Mouse (Mus musculus) liver, embryonic 16.5 days (tissue): ENCODE data around the gene Cox6a1. TPM values are rescaled to one million over a fixed set of nuclear protein-coding genes. Genes with fewer than 3 reads are reported as not detected.
"Not testable (repeated sequence)": the region's sequence is repeated elsewhere in the genome, so short reads cannot be mapped to it uniquely, and the experiment has no call there.

ENCODE experiments used
- ATAC-seq: fragments of 200-750 bp; cut with Nextera tagmentation; 2 replicates; pipeline ENCODE4 v1.8.0; 2017; ENCODE audit warnings: low read depth, mild to moderate bottlenecking, moderate number of reproducible peaks, moderate library complexity
- H3K27ac ChIP-seq: fragments of 300-500 bp; sonication (generic); 2 replicates; pipeline ENCODE4 v1.5.1; 2014; ENCODE audit warnings: mild to moderate bottlenecking, low read length
- H3K27me3 ChIP-seq: fragments of 300-500 bp; sonication (generic); 2 replicates; pipeline ENCODE4 v1.6.1; 2014; ENCODE audit warnings: low read depth, low read length, mixed read lengths; ENCODE audit not compliant: control insufficient read depth, insufficient read depth
- H3K36me3 ChIP-seq: fragments of 300-500 bp; sonication (generic); 2 replicates; pipeline ENCODE4 v1.6.1; 2014; ENCODE audit warnings: mild to moderate bottlenecking; ENCODE audit not compliant: control insufficient read depth, insufficient read depth
- H3K4me1 ChIP-seq: fragments of 300-500 bp; sonication (generic); 2 replicates; pipeline ENCODE4 v1.6.1; 2014; ENCODE audit warnings: low read depth, low read length, mixed read lengths; ENCODE audit not compliant: control insufficient read depth
- H3K4me2 ChIP-seq: fragments of 300-500 bp; sonication (generic); 2 replicates; pipeline ENCODE4 v1.6.1; 2014; ENCODE audit warnings: low read depth, low read length, mixed read lengths
- H3K4me3 ChIP-seq: fragments of 300-500 bp; sonication (generic); 2 replicates; pipeline ENCODE4 v1.5.1; 2014; ENCODE audit warnings: low read depth, mild to moderate bottlenecking, low read length
- H3K9ac ChIP-seq: fragments of 300-500 bp; sonication (generic); 2 replicates; pipeline ENCODE4 v1.6.1; 2014; ENCODE audit warnings: low read depth, low read length
- H3K9me3 ChIP-seq: fragments of 300-500 bp; sonication (generic); replicated peaks from 2 replicates; pipeline ENCODE4 v1.6.1; 2016; ENCODE audit warnings: low read length; ENCODE audit not compliant: control insufficient read depth
- WGBS: fragments of 180-500 bp; shearing (Covaris S2); extraction: QIAGEN DNeasy Blood & Tissue Kit; methylation state at CpG from one replicate; pipeline ENCODE4 v1.1.7; 2014; ENCODE audit not compliant: insufficient replicate concordance; 5-methylcytosine and 5-hydroxymethylcytosine counted together
- polyA plus RNA-seq: library from polyadenylated mRNA; unstranded; fragments of >200 nt; fragmentation: Nextera tagmentation; extraction: Ambion mirVana; gene quantifications from 2 replicates; pipeline ENCODE4 v1.2.1, GENCODE M21; 2015

Gene Cox6a1
- polyA plus RNA-seq, 1 experiment from 2014 or later: 674 TPM

GRCm38 (mm10) chr5:115316968-115317644 lies 31.7 kb downstream of the Cox6a1 start:
- no peak for ATAC-seq
- Histone ChIP-seq H3K27me3 (no peaks in the 10 kb centered on the region), H3K4me1 (peaks cover 39% of the 10 kb centered on the region), H3K4me3 (no peak overlapping the region), H3K4me2 (no peak overlapping the region), H3K9ac (no peak overlapping the region), H3K27ac (no peak overlapping the region), H3K9me3 (no peaks in the 10 kb centered on the region), H3K36me3 (no peaks in the 10 kb centered on the region)
- 35% methylated on average over 14 of the region's 14 CpGs for WGBS

GRCm38 (mm10) chr5:115313668-115313943 lies 35.2 kb downstream of the Cox6a1 start:
- Histone ChIP-seq H3K27me3 (no peaks in the 10 kb centered on the region), H3K9me3 (no peaks in the 10 kb centered on the region), H3K4me1 (peaks cover 32% of the 10 kb centered on the region), H3K36me3 (no peaks in the 10 kb centered on the region), H3K4me2 (peak overlapping the region; percentile 49; the same call in 1 of the 2 replicates), H3K4me3 (no peak overlapping the region), H3K27ac (peak overlapping the region; percentile 2; the same call in 1 of the 2 replicates), H3K9ac (no peak overlapping the region)
- ATAC-seq: no peak
- 13% methylated on average over 5 of the region's 5 CpGs for WGBS

DNA sequence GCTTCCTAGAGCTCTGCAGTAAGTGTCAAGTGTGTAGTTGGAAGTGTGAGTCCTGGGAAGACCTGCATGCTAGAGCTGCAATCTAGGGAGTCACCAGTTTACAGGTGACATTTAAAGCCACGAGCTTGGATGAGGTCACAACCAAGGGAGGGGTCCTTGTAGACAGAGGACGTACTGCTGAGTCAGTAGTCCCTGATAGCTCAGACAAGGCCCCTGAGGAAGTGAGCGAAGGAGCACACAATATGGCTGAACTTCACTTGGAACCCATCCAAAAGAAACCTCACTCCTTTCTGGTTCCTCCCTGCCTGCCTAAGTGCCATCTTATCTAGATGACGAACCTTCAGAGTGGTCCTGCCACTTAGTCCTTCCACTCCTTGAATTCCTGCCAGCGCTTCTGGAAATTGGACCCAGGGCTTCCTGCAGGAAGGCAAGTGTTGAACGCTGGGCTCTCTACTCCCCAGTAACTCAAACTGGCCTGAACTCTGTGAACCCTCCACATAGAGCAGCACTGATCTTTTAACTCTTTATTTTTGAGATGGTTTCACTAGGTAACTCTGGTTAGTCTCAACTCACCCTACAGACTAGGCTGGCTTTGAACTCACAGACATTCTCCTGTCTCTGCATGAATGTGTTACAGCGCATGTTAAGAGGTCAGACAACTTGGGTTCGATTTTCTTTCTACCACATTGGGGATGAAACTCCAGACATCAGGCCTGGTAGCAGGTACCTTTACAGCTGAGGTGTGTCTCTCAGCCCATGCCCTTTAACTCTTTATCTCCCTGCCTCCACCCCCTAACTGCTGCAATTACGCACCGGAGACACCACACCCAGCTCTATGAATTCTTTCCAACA lies 35.7 kb downstream of the Cox6a1 start:
- H3K27me3 ChIP-seq: no peaks in the 10 kb centered on the region
- 41% methylated on average over 10 of the region's 10 CpGs for WGBS
- peaks cover 31% of the 10 kb centered on the region for H3K4me1 ChIP-seq
- H3K27ac ChIP-seq: peak overlapping the region; percentile 81
- no peaks in the 10 kb centered on the region for H3K9me3 ChIP-seq
- ATAC-seq: peak; percentile 83
- peak overlapping the region; percentile 25; the same call in 1 of the 2 replicates for H3K9ac ChIP-seq
- peak overlapping the region; percentile 14 for H3K4me3 ChIP-seq
- H3K4me2 ChIP-seq: peak overlapping the region; percentile 49
- H3K36me3 ChIP-seq: no peaks in the 10 kb centered on the region

DNA sequence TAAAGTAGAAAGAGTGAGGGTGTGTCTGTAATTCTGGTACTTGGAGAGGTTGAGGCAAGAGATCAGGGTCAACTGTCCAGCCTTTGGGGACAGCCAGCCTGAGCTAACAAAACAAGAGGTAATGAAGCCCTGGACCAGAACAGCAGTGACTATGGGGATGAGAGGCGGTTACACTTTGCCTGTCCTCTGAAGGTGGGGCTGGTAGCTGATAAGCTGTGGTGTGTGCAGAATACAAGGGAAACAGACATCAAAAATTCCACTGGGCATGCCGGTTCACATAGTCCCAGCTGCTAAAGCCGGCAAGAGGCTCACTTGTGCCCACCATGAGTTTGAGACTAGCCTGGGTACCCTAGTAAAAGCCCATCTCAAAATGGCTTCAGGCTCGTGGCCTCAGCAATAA lies 36.4 kb downstream of the Cox6a1 start:
- Histone ChIP-seq H3K4me3 (peak overlapping the region; percentile 14), H3K27ac (peak overlapping the region; percentile 81), H3K9me3 (no peaks in the 10 kb centered on the region), H3K27me3 (no peaks in the 10 kb centered on the region), H3K4me1 (peaks cover 24% of the 10 kb centered on the region), H3K36me3 (no peaks in the 10 kb centered on the region), H3K9ac (peak overlapping the region; percentile 25; the same call in 1 of the 2 replicates), H3K4me2 (peak overlapping the region; percentile 49)
- WGBS: 23% methylated on average over 4 of the region's 4 CpGs
- ATAC-seq: peak; percentile 81

DNA sequence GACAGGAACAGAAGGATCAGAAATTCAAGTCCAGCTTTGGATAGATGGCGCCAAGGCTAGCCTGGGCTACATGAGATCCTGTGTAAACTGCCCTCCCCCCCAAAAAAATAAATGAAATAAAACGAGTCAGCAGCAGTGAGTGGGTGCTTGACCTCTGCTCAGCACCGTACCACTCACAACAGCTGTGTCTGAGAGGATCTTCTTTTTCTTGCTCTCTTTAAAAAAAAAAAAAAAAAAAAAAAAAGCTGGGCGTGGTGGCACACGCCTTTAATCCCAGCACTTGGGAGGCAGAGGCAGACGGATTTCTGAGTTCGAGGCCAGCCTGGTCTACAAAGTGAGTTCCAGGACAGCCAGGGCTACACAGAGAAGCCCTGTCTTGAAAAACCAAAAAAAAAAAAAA lies 46.6 kb downstream of the Cox6a1 start:
- H3K27me3 ChIP-seq, ATAC-seq, H3K9me3 ChIP-seq: not testable (repeated sequence)
- H3K4me1 ChIP-seq: peaks cover 28% of the 10 kb centered on the region
- WGBS: 60% methylated on average over 7 of the region's 7 CpGs
- peak overlapping the region; percentile 89; the same call in 1 of the 2 replicates for H3K4me3 ChIP-seq
- peak overlapping the region; percentile 64 for H3K9ac ChIP-seq
- peak overlapping the region; percentile 83 for H3K4me2 ChIP-seq
- peak overlapping the region; percentile 71; the same call in 1 of the 2 replicates for H3K27ac ChIP-seq
- peaks cover 17% of the 10 kb centered on the region for H3K36me3 ChIP-seq

DNA sequence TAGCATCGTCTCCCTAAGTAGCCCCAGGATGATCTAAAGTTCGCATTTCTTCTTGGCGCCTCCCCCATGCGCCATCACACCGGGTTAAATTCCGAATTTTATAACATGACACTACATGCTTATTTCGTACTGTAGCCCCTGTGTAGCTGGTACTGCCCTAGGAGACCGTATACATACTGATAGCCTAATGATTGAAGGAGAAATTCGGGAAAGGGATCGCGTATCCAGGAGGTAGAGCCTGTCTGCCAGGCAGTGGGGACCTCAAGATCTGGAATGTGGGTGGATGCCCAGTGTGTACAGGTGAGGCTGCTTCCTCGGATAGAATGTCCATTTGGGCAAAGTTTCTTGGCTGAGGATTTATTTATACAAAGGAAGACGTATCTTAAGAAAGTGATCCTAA lies 47.2 kb downstream of the Cox6a1 start:
- H3K9ac ChIP-seq: peak overlapping the region; percentile 64
- 24% methylated on average over 13 of the region's 13 CpGs for WGBS
- H3K36me3 ChIP-seq: peaks cover 21% of the 10 kb centered on the region
- H3K4me1 ChIP-seq: peaks cover 34% of the 10 kb centered on the region
- peak overlapping the region; percentile 71 for H3K27ac ChIP-seq
- H3K4me2 ChIP-seq: peak overlapping the region; percentile 83
- H3K27me3 ChIP-seq: no peaks in the 10 kb centered on the region
- no peaks in the 10 kb centered on the region for H3K9me3 ChIP-seq
- peak overlapping the region; percentile 89 for H3K4me3 ChIP-seq
- no peak for ATAC-seq

DNA sequence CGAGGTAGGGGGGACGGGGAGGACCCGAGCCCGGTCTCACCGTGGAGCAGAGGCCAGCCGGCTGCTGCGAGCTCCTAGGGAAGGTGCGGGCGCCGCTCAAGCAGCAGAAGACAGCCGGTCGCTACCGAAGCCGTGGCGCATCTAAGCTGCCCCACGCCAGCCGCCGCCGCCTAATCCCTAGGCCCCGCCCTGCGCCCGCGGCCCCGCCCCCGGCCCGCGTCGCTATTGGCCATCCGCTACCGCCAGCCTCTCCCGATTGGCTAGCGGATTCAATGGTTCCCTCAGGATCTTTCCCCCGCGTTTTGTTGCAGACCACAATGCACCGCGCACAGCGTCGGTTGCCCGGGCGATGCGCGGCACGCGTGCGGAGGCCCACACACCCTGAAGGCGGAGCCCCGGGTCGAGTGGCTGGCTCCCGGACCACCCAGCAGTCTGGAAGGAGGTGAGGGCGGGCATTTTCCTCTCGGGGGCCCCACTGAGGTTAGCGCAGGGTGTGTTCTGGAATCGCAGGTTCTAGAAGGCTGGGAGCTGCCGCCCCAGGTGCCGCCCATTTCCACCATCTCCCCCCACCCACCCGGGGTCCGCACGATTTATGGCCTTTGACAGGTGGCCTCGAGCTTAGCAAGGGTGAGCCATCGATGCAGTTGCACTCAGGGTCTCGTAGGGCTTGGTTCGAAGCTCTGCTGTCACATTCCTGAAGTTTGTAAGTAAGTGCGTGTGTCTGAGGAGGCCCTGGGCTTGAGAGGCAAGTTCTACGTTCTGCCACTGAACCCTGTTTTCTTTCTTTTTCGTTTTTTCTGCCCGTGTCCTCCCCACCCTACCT lies 47.8 kb downstream of the Cox6a1 start, which contains the start of gene Dynll1:
Gene Dynll1, minus strand, starts transcription at position 208 of the 823 bp plus-strand sequence.
- WGBS: under 1% methylated on average over 66 of the region's 66 CpGs
- Histone ChIP-seq H3K4me2 (peak within 1 kb of the TSS; percentile 83), H3K4me1 (peaks cover 40% of the 10 kb centered on the region), H3K36me3 (peaks cover 27% of the 10 kb centered on the region), H3K27ac (peak within 1 kb of the TSS; percentile 91), H3K9ac (peak within 1 kb of the TSS; percentile 87), H3K27me3 (no peaks in the 10 kb centered on the region), H3K4me3 (peak within 1 kb of the TSS; percentile 89), H3K9me3 (no peaks in the 10 kb centered on the region)
- peak; percentile 95 for ATAC-seq

- no peaks in the 10 kb centered on the region for H3K27me3 ChIP-seq
- H3K27ac ChIP-seq: peak overlapping the region; percentile 91
- peak; percentile 1 for ATAC-seq
- H3K36me3 ChIP-seq: peaks cover 32% of the 10 kb centered on the region
- peaks cover 41% of the 10 kb centered on the region for H3K4me1 ChIP-seq
- peak overlapping the region; percentile 83 for H3K4me2 ChIP-seq
- under 1% methylated on average over 46 of the region's 46 CpGs for WGBS
- no peaks in the 10 kb centered on the region for H3K9me3 ChIP-seq
- H3K4me3 ChIP-seq: peak overlapping the region; percentile 89
- H3K9ac ChIP-seq: peak overlapping the region; percentile 87
These were observed 48.6 kb downstream of the Cox6a1 start for GRCm38 (mm10) chr5:115300035-115300744.
